Mouse (Mus musculus) forebrain, embryonic 14.5 days (tissue): Measurements from ENCODE around the gene Celsr1. TPM values are rescaled to one million over a fixed set of nuclear protein-coding genes. Genes with fewer than 3 reads are reported as not detected.

Experiments used
- ATAC-seq: fragments of 200-750 bp; cut with Nextera tagmentation; 2 replicates; pipeline ENCODE4 v1.8.0; 2017; ENCODE audit warnings: mild to moderate bottlenecking, moderate library complexity
- DNase-seq: peaks from one replicate; pipeline ENCODE4 v3.0.0-alpha.2; 2015; ENCODE audit warnings: low spot score
- H3K27ac ChIP-seq: fragments of 300-500 bp; sonication (generic); 2 replicates; pipeline ENCODE4 v1.5.1; 2014; ENCODE audit warnings: low read depth, mild to moderate bottlenecking, control low read depth, low read length, moderate library complexity
- H3K27me3 ChIP-seq: fragments of 300-500 bp; sonication (generic); replicated peaks from 2 replicates; pipeline ENCODE4 v1.6.1; 2014; ENCODE audit warnings: low read length, control low read depth, mixed read lengths; ENCODE audit not compliant: control insufficient read depth, insufficient read depth
- H3K36me3 ChIP-seq: fragments of 300-500 bp; sonication (generic); 2 replicates; pipeline ENCODE4 v1.6.1; 2014; ENCODE audit warnings: low read length, control low read depth; ENCODE audit not compliant: control insufficient read depth, insufficient read depth
- H3K4me1 ChIP-seq: fragments of 300-500 bp; sonication (generic); 2 replicates; pipeline ENCODE4 v1.6.1; 2014; ENCODE audit warnings: antibody characterized with exemption, low read length, control low read depth; ENCODE audit not compliant: control insufficient read depth, insufficient read depth
- H3K4me2 ChIP-seq: fragments of 300-500 bp; sonication (generic); 2 replicates; pipeline ENCODE4 v1.6.1; 2014; ENCODE audit warnings: mild to moderate bottlenecking, control low read depth, low read length
- H3K4me3 ChIP-seq: fragments of 300-500 bp; sonication (generic); 2 replicates; pipeline ENCODE4 v1.5.1; 2014; ENCODE audit warnings: low read depth, low read length, control low read depth
- H3K9ac ChIP-seq: fragments of 300-500 bp; sonication (generic); 2 replicates; pipeline ENCODE4 v1.6.1; 2014; ENCODE audit warnings: mild to moderate bottlenecking, low read length, control low read depth, moderate library complexity
- H3K9me3 ChIP-seq: fragments of 300-500 bp; sonication (generic); replicated peaks from 2 replicates; pipeline ENCODE4 v1.6.1; 2016; ENCODE audit warnings: low read length, control low read depth, mixed read lengths; ENCODE audit not compliant: control insufficient read depth
- WGBS: fragments of 180-500 bp; shearing (Covaris S2); extraction: QIAGEN DNeasy Blood & Tissue Kit; methylation state at CpG from one replicate; pipeline ENCODE4 v1.1.7; 2014; 5-methylcytosine and 5-hydroxymethylcytosine counted together
- polyA plus RNA-seq: library from polyadenylated mRNA; unstranded; fragments of >200 nt; fragmentation: Nextera tagmentation; extraction: Ambion mirVana; gene quantifications from 2 replicates; pipeline ENCODE4 v1.2.1, GENCODE M21; 2014

Gene Celsr1
- polyA plus RNA-seq, 1 experiment from 2014 or later, result 9.6 TPM

- Histone ChIP-seq H3K9me3 (no peaks in the 10 kb centered on the region), H3K4me3 (no peak overlapping the region), H3K27ac (peak overlapping the region; percentile 76), H3K4me2 (no peak overlapping the region), H3K4me1 (peaks cover 24% of the 10 kb centered on the region), H3K36me3 (no peaks in the 10 kb centered on the region), H3K9ac (no peak overlapping the region), H3K27me3 (no peaks in the 10 kb centered on the region)
- ATAC-seq (0 out of 2 replicates have a peak, but pooled peaks have one; percentile 24), DNase-seq (no peak)
- WGBS, result 63% methylated on average over 8 of the region's 8 CpGs
These were observed 63.1 kb downstream of the Celsr1 start for GRCm38 (mm10) chr15:85970441-85970840.

GRCm38 (mm10) chr15:85969707-85970153, 63.8 kb downstream of the Celsr1 start:
- Histone ChIP-seq H3K4me1 (peaks cover 17% of the 10 kb centered on the region), H3K27ac (peak overlapping the region; percentile 76; the same call in 1 of the 2 replicates), H3K4me3 (no peak overlapping the region), H3K4me2 (no peak overlapping the region), H3K36me3 (no peaks in the 10 kb centered on the region), H3K9me3 (no peaks in the 10 kb centered on the region), H3K27me3 (no peaks in the 10 kb centered on the region), H3K9ac (no peak overlapping the region)
- WGBS, result 27% methylated on average over 3 of the region's 3 CpGs
- DNase-seq (peak; percentile 94), ATAC-seq (peak; percentile 82)

- no peak overlapping the region for H3K4me2 ChIP-seq
- 79% methylated on average over 7 of the region's 7 CpGs for WGBS
- DNase-seq (no peak), ATAC-seq (peak; percentile 18; the same call in 1 of the 2 replicates)
- H3K4me1 ChIP-seq, result peaks cover 13% of the 10 kb centered on the region
- no peak overlapping the region for H3K9ac ChIP-seq
- peak overlapping the region; percentile 27 for H3K27ac ChIP-seq
- no peaks in the 10 kb centered on the region for H3K9me3 ChIP-seq
- no peak overlapping the region for H3K4me3 ChIP-seq
- no peaks in the 10 kb centered on the region for H3K36me3 ChIP-seq
- no peaks in the 10 kb centered on the region for H3K27me3 ChIP-seq
These were observed 64.3 kb downstream of the Celsr1 start for GRCm38 (mm10) chr15:85969291-85969690.

- Histone ChIP-seq H3K9ac (no peak overlapping the region), H3K4me3 (no peak overlapping the region), H3K4me2 (no peak overlapping the region), H3K4me1 (peaks cover 9% of the 10 kb centered on the region), H3K36me3 (peaks cover 7% of the 10 kb centered on the region; the same call in 1 of the 2 replicates), H3K27ac (no peak overlapping the region), H3K27me3 (no peaks in the 10 kb centered on the region), H3K9me3 (no peaks in the 10 kb centered on the region)
- ATAC-seq (no peak), DNase-seq (no peak)
- WGBS, result 69% methylated on average over 7 of the region's 7 CpGs
These were observed 67.5 kb downstream of the Celsr1 start for GRCm38 (mm10) chr15:85966032-85966431.

GRCm38 (mm10) chr15:85963279-85963840, 70.2 kb downstream of the Celsr1 start:
- Histone ChIP-seq H3K9ac (no peak overlapping the region), H3K27me3 (no peaks in the 10 kb centered on the region), H3K4me1 (no peaks in the 10 kb centered on the region), H3K9me3 (no peaks in the 10 kb centered on the region), H3K27ac (no peak overlapping the region; the same call in 1 of the 2 replicates), H3K4me3 (no peak overlapping the region), H3K36me3 (peaks cover 20% of the 10 kb centered on the region; the same call in 1 of the 2 replicates), H3K4me2 (no peak overlapping the region)
- 80% methylated on average over 8 of the region's 8 CpGs for WGBS
- ATAC-seq, result no peak
- no peak for DNase-seq

- ATAC-seq (no peak), DNase-seq (no peak)
- Histone ChIP-seq H3K27ac (no peak overlapping the region), H3K9me3 (no peaks in the 10 kb centered on the region), H3K4me1 (no peaks in the 10 kb centered on the region), H3K36me3 (peaks cover 26% of the 10 kb centered on the region; the same call in 1 of the 2 replicates), H3K9ac (no peak overlapping the region), H3K27me3 (no peaks in the 10 kb centered on the region), H3K4me2 (no peak overlapping the region), H3K4me3 (no peak overlapping the region)
- 93% methylated on average over 8 of the region's 8 CpGs for WGBS
These were observed 70.9 kb downstream of the Celsr1 start for GRCm38 (mm10) chr15:85962691-85963090.

- no peak for ATAC-seq
- peaks cover 32% of the 10 kb centered on the region; the same call in 1 of the 2 replicates for H3K36me3 ChIP-seq
- H3K9me3 ChIP-seq, result no peaks in the 10 kb centered on the region
- no peaks in the 10 kb centered on the region for H3K4me1 ChIP-seq
- no peak for DNase-seq
- no peaks in the 10 kb centered on the region for H3K27me3 ChIP-seq
- H3K9ac ChIP-seq, result no peak overlapping the region
- H3K27ac ChIP-seq, result no peak overlapping the region
- no peak overlapping the region for H3K4me2 ChIP-seq
- H3K4me3 ChIP-seq, result no peak overlapping the region
- WGBS, result 78% methylated on average over 4 of the region's 4 CpGs
These were observed 71.9 kb downstream of the Celsr1 start for GRCm38 (mm10) chr15:85961651-85962050.

- no peaks in the 10 kb centered on the region for H3K4me1 ChIP-seq
- H3K9ac ChIP-seq, result no peak overlapping the region
- no peaks in the 10 kb centered on the region for H3K9me3 ChIP-seq
- WGBS, result 70% methylated on average over 7 of the region's 7 CpGs
- DNase-seq (no peak), ATAC-seq (no peak)
- H3K27me3 ChIP-seq, result no peaks in the 10 kb centered on the region
- no peak overlapping the region for H3K4me3 ChIP-seq
- peaks cover 32% of the 10 kb centered on the region; the same call in 1 of the 2 replicates for H3K36me3 ChIP-seq
- no peak overlapping the region for H3K4me2 ChIP-seq
- no peak overlapping the region for H3K27ac ChIP-seq
These were observed 72.4 kb downstream of the Celsr1 start for GRCm38 (mm10) chr15:85961131-85961530.

- Histone ChIP-seq H3K9me3 (no peaks in the 10 kb centered on the region), H3K36me3 (peaks cover 24% of the 10 kb centered on the region; the same call in 1 of the 2 replicates), H3K9ac (no peak overlapping the region), H3K4me1 (no peaks in the 10 kb centered on the region), H3K27ac (no peak overlapping the region), H3K4me3 (no peak overlapping the region), H3K4me2 (no peak overlapping the region), H3K27me3 (no peaks in the 10 kb centered on the region)
- 78% methylated on average over 6 of the region's 6 CpGs for WGBS
- no peak for DNase-seq
- ATAC-seq, result no peak
These were observed 77.4 kb downstream of the Celsr1 start for GRCm38 (mm10) chr15:85956202-85956601.
